10 mouse cellular contexts compared by ENCODE assay signal in genomic region chr2:167856920-167857475, GRCm38 (mm10).
A peak's percentile ranks its signal among the peaks of the same experiment; 100 is the strongest.
DNase-seq lines count a peak whose midpoint lies in the region; ATAC-seq lines count a peak whose summit lies in the region.
"Had no signal": no experiment of that assay in that cellular context is flagged by ENCODE, and none has a peak within 500 bp of the region (broad histone marks: within the 10 kb centered on the region; RNA-seq: fewer than 3 reads in every experiment).

No protein-coding gene starts in this region.

- no peaks in the 10 kb centered on the region for H3K27me3 ChIP-seq in kidney, embryonic 16.5 days (ENCODE audit: insufficient read depth, low read length)
- no peaks in the 10 kb centered on the region for H3K27me3 ChIP-seq in intestine, embryonic 16.5 days (replicated peaks; ENCODE audit: control insufficient read depth, insufficient read depth, low read length)

- H3K9ac ChIP-seq in kidney, embryonic 16.5 days (replicated peaks; ENCODE audit: low read length) = no peak overlapping the region
- H3K9ac ChIP-seq in intestine, embryonic 16.5 days (ENCODE audit: low read depth, low read length) = 0 out of 2 replicates have a peak overlapping the region, but pooled peaks have one; percentile 1

- peak; percentile 78 for DNase-seq in kidney, adult 18-20 months
- peak; percentile 68 for DNase-seq in gonadal fat pad, adult 2 months (ENCODE audit: low read depth)
- peak; percentile 43 for DNase-seq in lung, postnatal 10 days
- no peak for DNase-seq in frontal cortex, postnatal 36 days (ENCODE audit: low spot score in 2 of 2)
- DNase-seq in cerebellum, adult 18-20 months = no peak
- DNase-seq: cerebellum, adult 2 months had no signal

- no peak overlapping the region for H3K4me3 ChIP-seq in kidney, embryonic 16.5 days (ENCODE audit: low read length)
- H3K4me3 ChIP-seq in intestine, embryonic 16.5 days (ENCODE audit: low read length) = no peak overlapping the region

- H3K36me3 ChIP-seq in kidney, embryonic 16.5 days (ENCODE audit: insufficient read depth, low read length) = no peaks in the 10 kb centered on the region
- no peaks in the 10 kb centered on the region for H3K36me3 ChIP-seq in intestine, embryonic 16.5 days (ENCODE audit: control insufficient read depth, insufficient read depth, low read length)

- 67% methylated on average over 10 of the region's 10 CpGs for WGBS in kidney, embryonic 16.5 days
- WGBS in intestine, embryonic 16.5 days = 62% methylated on average over 10 of the region's 10 CpGs

- H3K9me3 ChIP-seq in kidney, embryonic 16.5 days (ENCODE audit: low read length) = no peaks in the 10 kb centered on the region
- H3K9me3 ChIP-seq in intestine, embryonic 16.5 days (ENCODE audit: control insufficient read depth, low read length) = no peaks in the 10 kb centered on the region

- H3K4me1 ChIP-seq in kidney, embryonic 16.5 days (ENCODE audit: insufficient read depth, low read length) = peaks cover 38% of the 10 kb centered on the region
- peaks cover 39% of the 10 kb centered on the region for H3K4me1 ChIP-seq in intestine, embryonic 16.5 days (ENCODE audit: control insufficient read depth, insufficient read depth, low read length)

- H3K4me2 ChIP-seq in kidney, embryonic 16.5 days (replicated peaks; ENCODE audit: low read depth, low read length) = no peak overlapping the region
- H3K4me2 ChIP-seq in intestine, embryonic 16.5 days (ENCODE audit: low read depth, low read length) = no peak overlapping the region

- H3K27ac ChIP-seq in kidney, embryonic 16.5 days (ENCODE audit: low read length) = no peak overlapping the region
- 0 out of 2 replicates have a peak overlapping the region, but pooled peaks have one; percentile 23 for H3K27ac ChIP-seq in intestine, embryonic 16.5 days (ENCODE audit: low read length)

- no peak for ATAC-seq in kidney, embryonic 16.5 days (ENCODE audit: low FRiP score, low TSS enrichment)
- ATAC-seq in intestine, embryonic 16.5 days = peak; percentile 34; the same call in 1 of the 2 replicates
- ATAC-seq: forebrain, embryonic 14.5 days; midbrain, embryonic 16.5 days had no signal

Comparison
In these comparisons a context has a peak if more than half of its experiments do, and no peak if none do; other contexts are left out.
1. DNase-seq: peak in kidney, adult 18-20 months (single experiment), gonadal fat pad, adult 2 months (single experiment) and lung, postnatal 10 days (single experiment); none in frontal cortex, postnatal 36 days (0 of 2) and cerebellum, adult 18-20 months (0 of 2).